Mouse (Mus musculus) myocyte (in vitro differentiated cells): ENCODE measurements around the gene Ap3s2. TPM values are rescaled to one million over a fixed set of nuclear protein-coding genes. Genes with fewer than 3 reads are reported as not detected.

ENCODE experiments used
- H3K27me3 ChIP-seq: one replicate; pipeline ENCODE4 v1.6.1; 2011; ENCODE audit not compliant: control insufficient read depth, insufficient read depth, insufficient read length
- H3K36me3 ChIP-seq: one replicate; pipeline ENCODE4 v1.6.1; 2011; ENCODE audit not compliant: control insufficient read depth, insufficient read depth
- H3K4me2 ChIP-seq: one replicate; pipeline ENCODE4 v1.6.1; 2011; ENCODE audit warnings: low read depth, control low read depth
- H3K4me3 ChIP-seq: one replicate; pipeline ENCODE4 v1.5.1; 2011; ENCODE audit warnings: mild to moderate bottlenecking, control low read depth, moderate library complexity
- H3K79me2 ChIP-seq: one replicate; pipeline ENCODE4 v1.6.1; 2011; ENCODE audit not compliant: control insufficient read depth, insufficient read depth
- H3ac ChIP-seq: one replicate; pipeline ENCODE4 v1.6.1; 2011; ENCODE audit not compliant: control insufficient read depth, insufficient read length
- CEBPB ChIP-seq: IDR thresholded peaks from 2 replicates; pipeline ENCODE4 v1.6.1; 2011; ENCODE audit warnings: mild to moderate bottlenecking, moderate library complexity; ENCODE audit not compliant: poor library complexity, insufficient read depth, severe bottlenecking
- E2F4 ChIP-seq: IDR thresholded peaks from one replicate; pipeline ENCODE4 v1.6.1; 2011; ENCODE audit warnings: mild to moderate bottlenecking, control low read depth, moderate library complexity; ENCODE audit not compliant: insufficient read depth
- MAX ChIP-seq: IDR thresholded peaks from one replicate; pipeline ENCODE4 v1.6.1; 2011; ENCODE audit warnings: low read depth, mild to moderate bottlenecking, control low read depth
- MYOD1 ChIP-seq, 3 experiments: IDR thresholded peaks; one replicate each; pipeline ENCODE4 v1.6.1; 2011; ENCODE audit warnings: control low read depth in 2 of 3, low read depth in 2 of 3, mild to moderate bottlenecking in 2 of 3, moderate library complexity in 1 of 3; ENCODE audit not compliant: insufficient read length in 2 of 3, control insufficient read depth in 1 of 3
- MYOG ChIP-seq, 3 experiments: IDR thresholded peaks; one replicate each; pipeline ENCODE4 v1.6.1; 2011; ENCODE audit warnings: control low read depth in 2 of 3, low read depth in 2 of 3, mild to moderate bottlenecking in 2 of 3; ENCODE audit not compliant: insufficient read length in 2 of 3, control insufficient read depth in 1 of 3, insufficient read depth in 1 of 3
- POLR2A ChIP-seq: IDR thresholded peaks from one replicate; pipeline ENCODE4 v1.6.1; 2011; ENCODE audit warnings: low read depth, mild to moderate bottlenecking, control low read depth, moderate library complexity; ENCODE audit not compliant: insufficient read length
- POLR2AphosphoS2 ChIP-seq: IDR thresholded peaks from one replicate; pipeline ENCODE4 v1.6.1; 2011; ENCODE audit warnings: low read depth, control low read depth; ENCODE audit not compliant: insufficient read length
- REST ChIP-seq: IDR thresholded peaks from one replicate; pipeline ENCODE4 v1.6.1; 2011; ENCODE audit warnings: mild to moderate bottlenecking, control low read depth, moderate library complexity; ENCODE audit not compliant: insufficient read depth, insufficient read length
- SRF ChIP-seq: IDR thresholded peaks from one replicate; pipeline ENCODE4 v1.6.1; 2011; ENCODE audit warnings: low read depth; ENCODE audit not compliant: control insufficient read depth, insufficient read length
- TCF12 ChIP-seq: IDR thresholded peaks from one replicate; pipeline ENCODE4 v1.6.1; 2011; ENCODE audit warnings: mild to moderate bottlenecking, control low read depth; ENCODE audit not compliant: poor library complexity, insufficient read depth, severe bottlenecking
- TCF3 ChIP-seq: IDR thresholded peaks from one replicate; pipeline ENCODE4 v1.6.1; 2011; ENCODE audit warnings: low read depth, control low read depth; ENCODE audit not compliant: insufficient read length
- USF1 ChIP-seq: IDR thresholded peaks from one replicate; pipeline ENCODE4 v1.6.1; 2011; ENCODE audit warnings: low read depth, mild to moderate bottlenecking, control low read depth, moderate library complexity
- polyA plus RNA-seq: library from polyadenylated mRNA; unstranded; fragments of >200 nt; fragmentation: generic; extraction: Trizol; gene quantifications from one replicate; pipeline ENCODE4 v1.2.1, GENCODE M21; 2012; ENCODE audit warnings: missing spikeins

Ap3s2 gene
- polyA plus RNA-seq, 1 experiment: 15.1 TPM

DNA sequence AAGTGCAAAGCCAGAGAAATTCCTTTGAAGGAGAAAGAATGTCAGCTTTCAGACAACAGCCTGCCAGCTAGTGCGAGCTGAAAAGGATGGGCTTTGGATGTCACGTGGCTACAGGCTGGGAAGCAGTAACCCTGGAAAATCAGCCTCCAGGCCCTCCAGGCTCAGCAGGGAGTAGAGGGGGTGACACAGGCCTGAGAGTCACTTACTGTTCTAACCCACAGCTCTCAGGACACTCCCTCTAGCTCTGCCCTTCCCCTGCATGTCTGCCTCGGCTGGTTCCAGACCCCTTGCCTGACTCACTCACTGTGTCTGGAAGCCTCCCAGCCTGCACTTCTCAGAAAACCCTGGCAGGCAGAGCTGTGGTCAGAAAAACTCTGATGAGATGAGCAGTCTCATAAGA, 39.5 kb downstream of the Ap3s2 start:
- Histone ChIP-seq H3K4me3 (no peak overlapping the region), H3K4me2 (peak overlapping the region; percentile 72), H3K27me3 (no peaks in the 10 kb centered on the region), H3ac (no peak overlapping the region), H3K36me3 (peaks cover 11% of the 10 kb centered on the region), H3K79me2 (no peaks in the 10 kb centered on the region)
- TF ChIP-seq TCF12 (no peak), USF1 (peak; percentile 87)

DNA sequence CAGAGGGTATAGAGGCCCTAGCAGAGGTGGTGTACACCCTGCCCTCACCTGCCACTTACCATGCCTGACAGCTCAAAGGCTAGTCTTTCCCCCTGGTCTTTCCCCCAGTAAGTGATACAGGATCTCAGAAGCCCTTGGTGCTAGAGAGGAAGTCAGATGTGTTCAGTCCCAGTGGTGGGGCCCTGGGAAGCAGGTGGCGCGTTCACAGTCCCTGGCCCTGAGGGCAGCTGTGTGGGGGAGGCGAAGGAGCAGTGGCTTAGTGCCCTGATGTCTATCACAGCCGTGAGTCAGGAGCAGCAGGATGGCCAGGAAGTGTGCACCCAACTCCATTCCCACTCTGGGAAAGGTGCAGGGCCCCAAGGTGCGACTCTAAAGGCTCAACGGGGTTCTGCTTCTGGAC, 40.4 kb downstream of the Ap3s2 start:
- no peaks in the 10 kb centered on the region for H3K27me3 ChIP-seq
- peak overlapping the region; percentile 67 for H3K4me2 ChIP-seq
- TF ChIP-seq MYOG (IDR thresholded peaks at IDR 0.05; ENCODE audit: control insufficient read depth in 1 of 3, insufficient read depth in 1 of 3, insufficient read length in 2 of 3, low read depth in 2 of 3) (peak in 2 of 3 experiments; percentile 18 to 62), SRF (no peak), MYOD1 (IDR thresholded peaks at IDR 0.05; ENCODE audit: control insufficient read depth in 1 of 3, insufficient read length in 2 of 3, low read depth in 2 of 3) (peak in 2 of 3 experiments; percentile 34 to 92), POLR2A (no peak)
- H3K4me3 ChIP-seq: no peak overlapping the region
- no peak overlapping the region for H3ac ChIP-seq
- peaks cover 10% of the 10 kb centered on the region for H3K36me3 ChIP-seq
- H3K79me2 ChIP-seq: no peaks in the 10 kb centered on the region

DNA sequence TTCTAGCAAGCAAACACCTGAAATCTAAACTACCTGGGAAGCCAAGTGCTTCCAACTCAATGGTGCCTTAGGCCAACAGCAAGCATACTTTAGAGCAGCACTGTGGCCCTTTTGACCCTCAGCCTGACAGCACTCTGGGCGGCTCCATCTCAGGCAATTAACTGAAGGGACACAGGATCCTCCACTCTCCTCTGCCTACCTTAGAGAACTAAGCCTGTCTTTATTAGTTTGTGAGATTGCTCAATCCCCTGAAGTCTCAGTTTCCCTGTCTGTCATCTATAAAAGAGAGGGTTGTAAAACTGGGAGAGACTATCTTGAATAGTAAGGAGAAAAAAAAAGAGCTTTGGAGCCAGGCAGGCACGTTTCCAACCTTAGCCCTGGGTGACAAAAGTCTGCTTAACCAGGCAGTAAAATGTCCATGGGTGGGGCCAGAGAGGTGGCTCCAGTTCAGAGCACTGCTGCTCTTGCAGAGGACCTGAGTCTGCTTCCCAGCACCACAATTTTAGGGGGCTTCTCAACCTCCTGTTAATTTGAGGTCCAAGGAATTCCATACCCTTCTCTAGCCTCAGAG, 41.9 kb downstream of the Ap3s2 start:
- TF ChIP-seq CEBPB (no peak), POLR2A (no peak), TCF3 (no peak), POLR2AphosphoS2 (no peak), MYOD1 (IDR thresholded peaks at IDR 0.05; ENCODE audit: control insufficient read depth in 1 of 3, insufficient read length in 2 of 3, low read depth in 2 of 3) (no peak), REST (no peak), E2F4 (no peak), SRF (no peak), TCF12 (no peak), USF1 (no peak), MAX (no peak), MYOG (IDR thresholded peaks at IDR 0.05; ENCODE audit: control insufficient read depth in 1 of 3, insufficient read depth in 1 of 3, insufficient read length in 2 of 3, low read depth in 2 of 3) (no peak)
- Histone ChIP-seq H3K36me3 (peaks cover 8% of the 10 kb centered on the region), H3K4me2 (no peak overlapping the region), H3ac (no peak overlapping the region), H3K4me3 (no peak overlapping the region), H3K79me2 (no peaks in the 10 kb centered on the region), H3K27me3 (no peaks in the 10 kb centered on the region)

- Histone ChIP-seq H3K79me2 (no peaks in the 10 kb centered on the region), H3K4me3 (no peak overlapping the region), H3ac (no peak overlapping the region), H3K4me2 (no peak overlapping the region), H3K36me3 (peaks cover 7% of the 10 kb centered on the region), H3K27me3 (no peaks in the 10 kb centered on the region)
- TF ChIP-seq MAX: no peak
- no peak for TF ChIP-seq USF1
- TF ChIP-seq TCF3: no peak
- no peak for TF ChIP-seq MYOD1 (IDR thresholded peaks at IDR 0.05; ENCODE audit: control insufficient read depth in 1 of 3, insufficient read length in 2 of 3, low read depth in 2 of 3)
- no peak for TF ChIP-seq MYOG (IDR thresholded peaks at IDR 0.05; ENCODE audit: control insufficient read depth in 1 of 3, insufficient read depth in 1 of 3, insufficient read length in 2 of 3, low read depth in 2 of 3)
- no peak for TF ChIP-seq CEBPB
- TF ChIP-seq SRF: no peak
- TF ChIP-seq REST: no peak
- TF ChIP-seq POLR2AphosphoS2: no peak
- no peak for TF ChIP-seq E2F4
- no peak for TF ChIP-seq POLR2A
- no peak for TF ChIP-seq TCF12
Observed at GRCm38 (mm10) chr7:79873407-79873806, 47.0 kb downstream of the Ap3s2 start.

GRCm38 (mm10) chr7:79871797-79872345, 48.6 kb downstream of the Ap3s2 start:
- Histone ChIP-seq H3K27me3 (no peaks in the 10 kb centered on the region), H3K4me2 (no peak overlapping the region), H3ac (no peak overlapping the region), H3K4me3 (no peak overlapping the region), H3K79me2 (no peaks in the 10 kb centered on the region), H3K36me3 (no peaks in the 10 kb centered on the region)
- TF ChIP-seq MYOD1 (IDR thresholded peaks at IDR 0.05; ENCODE audit: control insufficient read depth in 1 of 3, insufficient read length in 2 of 3, low read depth in 2 of 3): peak in 2 of 3 experiments; percentile 52 to 75
- TF ChIP-seq POLR2AphosphoS2: no peak
- no peak for TF ChIP-seq SRF
- no peak for TF ChIP-seq POLR2A
- no peak for TF ChIP-seq E2F4
- TF ChIP-seq REST: no peak
- no peak for TF ChIP-seq CEBPB
- TF ChIP-seq USF1: no peak
- no peak for TF ChIP-seq TCF12
- peak in 1 of 3 experiments; percentile 70 for TF ChIP-seq MYOG (IDR thresholded peaks at IDR 0.05; ENCODE audit: control insufficient read depth in 1 of 3, insufficient read depth in 1 of 3, insufficient read length in 2 of 3, low read depth in 2 of 3)
- no peak for TF ChIP-seq TCF3
- TF ChIP-seq MAX: no peak
